Mouse (Mus musculus) C2C12 (cell line): ENCODE data around the gene Ino80.

Source experiments
- CTCF ChIP-seq: IDR thresholded peaks from one replicate; pipeline ENCODE4 v1.5.1; 2011; ENCODE audit not compliant: control insufficient read depth, insufficient read depth, insufficient read length
- MYOG ChIP-seq: IDR thresholded peaks from one replicate; pipeline ENCODE4 v1.6.1; 2011; ENCODE audit not compliant: control insufficient read depth, insufficient read length; ENCODE audit errors: extremely low read depth

GRCm38 (mm10) chr2:119337425-119338265 lies 139.8 kb downstream of the Ino80 start:
- TF ChIP-seq CTCF: peak; percentile 86
- TF ChIP-seq MYOG: no peak
